Mouse (Mus musculus): ENCODE measurements around the gene Rabep1. TPM values are rescaled to one million over a fixed set of nuclear protein-coding genes. Genes with fewer than 3 reads are reported as not detected.
"Not testable (repeated sequence)": the region's sequence is repeated elsewhere in the genome, so short reads cannot be mapped to it uniquely, and the experiment has no call there.

Gene Rabep1
- polyA plus RNA-seq, 1 experiment from 2014 or later = 77.0 TPM

DNA sequence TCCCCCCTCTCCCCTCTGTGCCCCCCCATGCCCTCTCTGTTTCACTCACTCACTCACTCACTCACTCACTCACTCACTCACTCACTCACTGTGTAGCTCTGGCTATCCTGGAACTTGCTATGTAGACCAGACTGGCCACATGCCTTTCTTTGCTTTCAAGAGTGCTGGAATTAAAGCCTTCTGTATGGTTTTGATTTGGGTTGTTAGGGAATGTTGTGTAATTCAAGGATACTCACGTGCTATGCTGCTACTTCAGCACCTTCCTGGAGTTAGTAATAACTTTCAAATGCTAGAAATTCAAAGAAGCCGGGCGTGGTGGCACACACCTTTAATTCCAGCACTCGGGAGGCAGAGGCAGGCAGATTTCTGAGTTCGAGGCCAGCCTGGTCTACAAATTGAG lies 53.6 kb downstream of the Rabep1 start:
- not testable (repeated sequence) for H3K4me2 ChIP-seq (ENCODE audit: low read length); DNase-seq; H3K9me3 ChIP-seq (ENCODE audit: control insufficient read depth, low read length); H3K9ac ChIP-seq (replicated peaks; ENCODE audit: low read length); H3K4me1 ChIP-seq (ENCODE audit: control insufficient read depth, insufficient read depth, low read length); H3K27me3 ChIP-seq (ENCODE audit: control insufficient read depth, insufficient read depth, low read length); H3K4me3 ChIP-seq (replicated peaks; ENCODE audit: low read depth, low read length); ATAC-seq (ENCODE audit: low FRiP score, low TSS enrichment); H3K27ac ChIP-seq (replicated peaks; ENCODE audit: low read depth, low read length)
- WGBS = 94% methylated on average over 5 of the region's 5 CpGs
- H3K36me3 ChIP-seq (ENCODE audit: control insufficient read depth, insufficient read depth, low read length) = peaks cover 34% of the 10 kb centered on the region

DNA sequence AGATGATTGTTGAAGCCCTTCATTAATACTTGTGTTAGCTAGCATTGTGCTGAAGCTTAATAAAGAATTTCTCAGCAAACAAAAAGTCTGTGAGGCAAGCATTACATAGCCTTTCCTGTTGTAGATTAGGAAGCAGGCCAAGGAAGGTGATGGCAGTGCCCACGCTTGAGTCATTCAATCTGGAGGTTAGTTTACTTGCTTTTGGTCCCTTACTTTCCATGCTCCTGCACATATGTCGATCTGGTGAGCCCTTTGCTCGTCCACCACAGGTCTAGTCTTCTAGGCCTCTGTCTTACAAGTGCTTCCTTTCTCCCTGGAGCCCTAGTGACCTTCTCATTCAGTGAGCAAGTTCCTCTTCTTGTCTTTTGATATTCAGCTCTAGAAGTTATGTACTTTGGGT lies 62.1 kb downstream of the Rabep1 start:
- no peaks in the 10 kb centered on the region for H3K27me3 ChIP-seq (ENCODE audit: control insufficient read depth, insufficient read depth, low read length)
- no peaks in the 10 kb centered on the region for H3K4me1 ChIP-seq (ENCODE audit: control insufficient read depth, insufficient read depth, low read length)
- H3K9me3 ChIP-seq (ENCODE audit: control insufficient read depth, low read length) = no peaks in the 10 kb centered on the region
- no peak overlapping the region for H3K4me3 ChIP-seq (replicated peaks; ENCODE audit: low read depth, low read length)
- ATAC-seq (ENCODE audit: low FRiP score, low TSS enrichment) (no peak), DNase-seq (no peak)
- no peak overlapping the region for H3K4me2 ChIP-seq (ENCODE audit: low read length)
- H3K36me3 ChIP-seq (ENCODE audit: control insufficient read depth, insufficient read depth, low read length) = peaks cover 39% of the 10 kb centered on the region
- WGBS = 95% methylated on average over 3 of the region's 3 CpGs
- H3K9ac ChIP-seq (replicated peaks; ENCODE audit: low read length) = no peak overlapping the region
- no peak overlapping the region for H3K27ac ChIP-seq (replicated peaks; ENCODE audit: low read depth, low read length)

DNA sequence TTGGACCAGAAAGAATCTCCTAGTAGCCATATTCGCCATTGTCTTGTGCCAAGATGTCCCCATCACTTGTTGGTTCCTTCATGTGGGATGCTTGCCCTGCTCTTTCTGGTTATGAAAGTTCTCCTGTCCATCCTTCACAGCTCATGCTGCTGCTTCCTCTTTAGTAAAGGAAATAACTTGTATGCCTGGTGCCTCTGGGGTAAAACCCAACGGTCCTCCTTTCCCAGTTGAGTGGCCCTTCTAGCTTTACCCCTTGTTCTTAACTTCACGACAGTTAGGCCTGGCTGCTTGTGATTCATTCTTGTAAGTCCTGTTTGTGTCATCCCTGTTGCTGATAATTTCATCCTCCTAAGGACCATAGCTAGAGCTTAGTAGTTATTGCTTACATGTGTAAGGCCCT lies 66.7 kb downstream of the Rabep1 start:
- no peak for ATAC-seq (ENCODE audit: low FRiP score, low TSS enrichment)
- DNase-seq = no peak
- H3K4me1 ChIP-seq (ENCODE audit: control insufficient read depth, insufficient read depth, low read length) = no peaks in the 10 kb centered on the region
- no peak overlapping the region for H3K27ac ChIP-seq (replicated peaks; ENCODE audit: low read depth, low read length)
- no peak overlapping the region for H3K4me3 ChIP-seq (replicated peaks; ENCODE audit: low read depth, low read length)
- no peaks in the 10 kb centered on the region for H3K9me3 ChIP-seq (ENCODE audit: control insufficient read depth, low read length)
- 97% methylated on average over 3 of the region's 3 CpGs for WGBS
- H3K36me3 ChIP-seq (ENCODE audit: control insufficient read depth, insufficient read depth, low read length) = peaks cover 28% of the 10 kb centered on the region
- no peak overlapping the region for H3K9ac ChIP-seq (replicated peaks; ENCODE audit: low read length)
- H3K27me3 ChIP-seq (ENCODE audit: control insufficient read depth, insufficient read depth, low read length) = no peaks in the 10 kb centered on the region
- H3K4me2 ChIP-seq (ENCODE audit: low read length) = no peak overlapping the region

DNA sequence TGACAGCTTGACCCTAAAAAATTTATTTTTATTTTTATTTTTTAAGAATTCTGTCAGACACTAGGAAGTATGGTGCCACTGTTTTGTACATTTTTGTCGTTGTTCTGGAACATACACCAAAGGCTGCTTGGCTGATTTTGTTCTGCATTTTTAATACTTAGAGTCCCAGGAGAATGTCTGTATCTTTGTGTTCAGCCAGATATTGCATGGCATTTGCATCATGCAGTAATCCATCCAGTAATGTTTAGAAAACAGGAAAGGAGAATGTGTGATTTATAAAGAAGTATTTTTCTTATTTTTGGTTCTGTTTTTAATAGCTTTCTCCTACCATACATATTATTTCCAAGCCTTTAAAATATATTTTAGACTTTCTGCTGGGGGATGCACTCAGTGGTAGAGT lies 67.3 kb downstream of the Rabep1 start:
- H3K9ac ChIP-seq (replicated peaks; ENCODE audit: low read length) = no peak overlapping the region
- H3K4me1 ChIP-seq (ENCODE audit: control insufficient read depth, insufficient read depth, low read length) = no peaks in the 10 kb centered on the region
- WGBS = 67% methylated on average over 1 of the region's 1 CpGs
- no peak overlapping the region for H3K4me2 ChIP-seq (ENCODE audit: low read length)
- peaks cover 31% of the 10 kb centered on the region for H3K36me3 ChIP-seq (ENCODE audit: control insufficient read depth, insufficient read depth, low read length)
- no peaks in the 10 kb centered on the region for H3K9me3 ChIP-seq (ENCODE audit: control insufficient read depth, low read length)
- H3K27ac ChIP-seq (replicated peaks; ENCODE audit: low read depth, low read length) = no peak overlapping the region
- no peak for DNase-seq
- no peak for ATAC-seq (ENCODE audit: low FRiP score, low TSS enrichment)
- no peaks in the 10 kb centered on the region for H3K27me3 ChIP-seq (ENCODE audit: control insufficient read depth, insufficient read depth, low read length)
- no peak overlapping the region for H3K4me3 ChIP-seq (replicated peaks; ENCODE audit: low read depth, low read length)

DNA sequence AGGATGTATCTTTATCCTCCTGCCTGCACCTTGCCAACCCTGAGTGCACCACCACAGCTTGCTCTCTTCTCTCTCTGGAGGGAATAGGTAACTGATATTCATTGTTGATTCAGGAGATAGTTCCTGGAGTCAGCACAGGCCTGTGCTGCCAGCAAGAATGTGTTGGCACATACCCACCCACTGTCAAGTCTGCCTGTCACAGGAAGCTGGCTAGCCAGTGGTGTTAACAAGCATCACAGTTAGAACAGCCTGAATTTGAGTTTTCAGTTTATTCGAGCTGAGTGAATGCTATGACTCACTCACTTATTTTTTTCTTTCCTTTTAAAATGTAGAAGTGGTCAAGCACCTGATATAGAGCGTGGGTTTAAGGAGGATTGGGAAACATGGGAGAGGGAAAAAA lies 73.3 kb downstream of the Rabep1 start:
- Histone ChIP-seq H3K4me2 (ENCODE audit: low read length) (no peak overlapping the region), H3K27me3 (ENCODE audit: control insufficient read depth, insufficient read depth, low read length) (no peaks in the 10 kb centered on the region), H3K9ac (replicated peaks; ENCODE audit: low read length) (no peak overlapping the region), H3K4me3 (replicated peaks; ENCODE audit: low read depth, low read length) (no peak overlapping the region), H3K9me3 (ENCODE audit: control insufficient read depth, low read length) (no peaks in the 10 kb centered on the region), H3K36me3 (ENCODE audit: control insufficient read depth, insufficient read depth, low read length) (peaks cover 40% of the 10 kb centered on the region), H3K4me1 (ENCODE audit: control insufficient read depth, insufficient read depth, low read length) (no peaks in the 10 kb centered on the region), H3K27ac (replicated peaks; ENCODE audit: low read depth, low read length) (no peak overlapping the region)
- 95% methylated on average over 2 of the region's 2 CpGs for WGBS
- DNase-seq (no peak), ATAC-seq (ENCODE audit: low FRiP score, low TSS enrichment) (no peak)

DNA sequence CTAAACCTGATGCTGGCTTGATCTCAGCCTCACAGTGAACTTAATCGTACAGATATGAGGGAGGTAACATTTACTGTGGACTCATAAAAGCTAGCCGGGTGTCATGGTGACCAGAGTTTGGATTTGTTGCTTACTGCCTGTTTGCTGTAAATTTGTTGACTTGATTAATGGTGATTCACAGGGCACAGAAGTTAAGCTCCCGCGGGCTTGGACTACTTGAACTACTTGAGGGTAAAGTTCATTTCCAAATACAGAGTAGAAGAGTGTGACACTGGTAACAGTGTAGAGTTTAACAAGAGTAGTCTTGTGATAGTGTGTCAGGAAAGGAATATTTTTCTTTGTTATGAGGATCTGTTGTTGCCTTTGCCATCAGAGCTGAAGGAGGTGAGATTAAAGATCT lies 74.9 kb downstream of the Rabep1 start:
- WGBS = 98% methylated on average over 4 of the region's 4 CpGs
- no peak overlapping the region for H3K27ac ChIP-seq (replicated peaks; ENCODE audit: low read depth, low read length)
- H3K4me2 ChIP-seq (ENCODE audit: low read length) = no peak overlapping the region
- H3K4me3 ChIP-seq (replicated peaks; ENCODE audit: low read depth, low read length) = no peak overlapping the region
- H3K9ac ChIP-seq (replicated peaks; ENCODE audit: low read length) = no peak overlapping the region
- H3K4me1 ChIP-seq (ENCODE audit: control insufficient read depth, insufficient read depth, low read length) = no peaks in the 10 kb centered on the region
- H3K27me3 ChIP-seq (ENCODE audit: control insufficient read depth, insufficient read depth, low read length) = no peaks in the 10 kb centered on the region
- H3K9me3 ChIP-seq (ENCODE audit: control insufficient read depth, low read length) = no peaks in the 10 kb centered on the region
- no peak for DNase-seq
- H3K36me3 ChIP-seq (ENCODE audit: control insufficient read depth, insufficient read depth, low read length) = peaks cover 51% of the 10 kb centered on the region
- no peak for ATAC-seq (ENCODE audit: low FRiP score, low TSS enrichment)

DNA sequence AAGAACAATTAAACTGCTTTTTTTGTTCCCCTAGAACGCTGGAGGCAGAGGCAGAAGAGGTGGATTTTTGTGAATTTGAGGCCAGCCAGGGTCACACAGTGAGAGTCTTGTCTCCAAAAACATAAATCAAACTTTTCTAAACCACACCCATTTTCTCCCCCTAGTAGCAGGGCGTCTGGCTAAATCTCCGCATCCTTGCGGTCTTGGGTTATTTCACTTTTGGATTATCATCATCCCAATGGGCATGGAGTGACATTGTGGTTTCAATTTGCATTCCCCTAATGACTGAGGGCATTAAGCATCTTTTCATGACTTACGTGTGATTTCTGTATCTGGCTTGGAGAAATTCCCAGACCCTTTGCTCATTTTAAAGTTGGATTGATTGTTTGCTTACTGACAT lies 86.9 kb downstream of the Rabep1 start:
- no peaks in the 10 kb centered on the region for H3K27me3 ChIP-seq (ENCODE audit: control insufficient read depth, insufficient read depth, low read length)
- no peak overlapping the region for H3K9ac ChIP-seq (replicated peaks; ENCODE audit: low read length)
- ATAC-seq (ENCODE audit: low FRiP score, low TSS enrichment) (no peak), DNase-seq (no peak)
- no peak overlapping the region for H3K4me3 ChIP-seq (replicated peaks; ENCODE audit: low read depth, low read length)
- 85% methylated on average over 5 of the region's 5 CpGs for WGBS
- H3K4me1 ChIP-seq (ENCODE audit: control insufficient read depth, insufficient read depth, low read length) = no peaks in the 10 kb centered on the region
- H3K36me3 ChIP-seq (ENCODE audit: control insufficient read depth, insufficient read depth, low read length) = peaks cover 50% of the 10 kb centered on the region
- H3K27ac ChIP-seq (replicated peaks; ENCODE audit: low read depth, low read length) = no peak overlapping the region
- H3K9me3 ChIP-seq (ENCODE audit: control insufficient read depth, low read length) = no peaks in the 10 kb centered on the region
- no peak overlapping the region for H3K4me2 ChIP-seq (ENCODE audit: low read length)

DNA sequence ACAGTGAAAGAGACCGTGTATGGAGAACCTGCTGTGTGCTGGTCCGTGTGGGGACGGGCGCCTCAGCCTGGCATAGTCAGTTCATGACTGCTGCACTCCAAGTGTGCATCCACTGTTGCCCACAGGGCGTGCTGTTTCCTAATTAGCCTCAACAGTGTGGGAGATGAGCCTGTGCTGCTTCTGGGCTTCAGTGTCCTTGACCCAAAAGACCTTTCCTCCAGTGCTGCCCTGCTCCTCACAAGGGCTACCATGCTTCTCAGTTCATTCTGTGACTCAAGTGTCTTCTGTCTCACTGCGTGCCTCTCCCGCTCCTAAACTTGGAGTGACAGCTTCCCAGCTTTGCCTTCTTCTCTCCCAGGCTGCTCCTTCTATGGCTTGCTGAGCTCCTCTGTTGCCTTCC lies 90.7 kb downstream of the Rabep1 start:
- WGBS = 86% methylated on average over 7 of the region's 7 CpGs
- H3K9ac ChIP-seq (replicated peaks; ENCODE audit: low read length) = no peak overlapping the region
- ATAC-seq (ENCODE audit: low FRiP score, low TSS enrichment) (no peak), DNase-seq (no peak)
- no peak overlapping the region for H3K4me2 ChIP-seq (ENCODE audit: low read length)
- H3K27me3 ChIP-seq (ENCODE audit: control insufficient read depth, insufficient read depth, low read length) = no peaks in the 10 kb centered on the region
- no peaks in the 10 kb centered on the region for H3K4me1 ChIP-seq (ENCODE audit: control insufficient read depth, insufficient read depth, low read length)
- no peak overlapping the region for H3K27ac ChIP-seq (replicated peaks; ENCODE audit: low read depth, low read length)
- H3K36me3 ChIP-seq (ENCODE audit: control insufficient read depth, insufficient read depth, low read length) = peaks cover 70% of the 10 kb centered on the region
- H3K9me3 ChIP-seq (ENCODE audit: control insufficient read depth, low read length) = no peaks in the 10 kb centered on the region
- H3K4me3 ChIP-seq (replicated peaks; ENCODE audit: low read depth, low read length) = no peak overlapping the region

DNA sequence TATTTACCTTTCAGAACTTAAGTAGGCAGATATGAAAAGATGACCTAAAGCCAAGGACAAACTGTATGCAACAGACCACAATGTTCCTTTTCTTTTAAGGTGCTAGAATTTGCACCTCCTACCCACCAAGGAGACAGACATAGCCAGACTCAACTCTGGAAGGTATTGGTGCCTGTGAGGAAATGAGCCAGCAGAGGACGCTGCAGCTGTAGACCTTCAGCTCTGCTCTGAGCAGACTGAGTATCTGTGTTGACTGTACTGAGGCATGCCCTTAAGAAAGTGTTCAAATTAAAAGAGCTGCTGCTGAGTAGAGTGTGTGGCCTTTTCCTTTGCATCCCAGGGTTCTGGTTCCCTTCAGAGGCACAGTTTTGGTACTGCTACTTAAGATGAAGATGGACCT lies 98.0 kb downstream of the Rabep1 start:
- Histone ChIP-seq H3K27me3 (ENCODE audit: control insufficient read depth, insufficient read depth, low read length) (no peaks in the 10 kb centered on the region), H3K4me1 (ENCODE audit: control insufficient read depth, insufficient read depth, low read length) (no peaks in the 10 kb centered on the region), H3K9ac (replicated peaks; ENCODE audit: low read length) (no peak overlapping the region), H3K36me3 (ENCODE audit: control insufficient read depth, insufficient read depth, low read length) (peaks cover 92% of the 10 kb centered on the region), H3K4me3 (replicated peaks; ENCODE audit: low read depth, low read length) (no peak overlapping the region), H3K9me3 (ENCODE audit: control insufficient read depth, low read length) (no peaks in the 10 kb centered on the region), H3K4me2 (ENCODE audit: low read length) (no peak overlapping the region), H3K27ac (replicated peaks; ENCODE audit: low read depth, low read length) (no peak overlapping the region)
- ATAC-seq (ENCODE audit: low FRiP score, low TSS enrichment) (no peak), DNase-seq (no peak)
- WGBS = 90% methylated on average over 1 of the region's 1 CpGs
